Mouse (Mus musculus) lung, postnatal 0 days (tissue): ENCODE measurements around the gene Nos1.
"Not testable (repeated sequence)": the region's sequence is repeated elsewhere in the genome, so short reads cannot be mapped to it uniquely, and the experiment has no call there.

Experiments used
- CTCF ChIP-seq: IDR thresholded peaks from 2 replicates; pipeline ENCODE4 v1.5.1; 2016; ENCODE audit warnings: antibody characterized with exemption, mild to moderate bottlenecking
- EP300 ChIP-seq: IDR thresholded peaks from 2 replicates; pipeline ENCODE4 v1.6.1; 2016; ENCODE audit warnings: antibody characterized with exemption, mild to moderate bottlenecking, control low read depth

DNA sequence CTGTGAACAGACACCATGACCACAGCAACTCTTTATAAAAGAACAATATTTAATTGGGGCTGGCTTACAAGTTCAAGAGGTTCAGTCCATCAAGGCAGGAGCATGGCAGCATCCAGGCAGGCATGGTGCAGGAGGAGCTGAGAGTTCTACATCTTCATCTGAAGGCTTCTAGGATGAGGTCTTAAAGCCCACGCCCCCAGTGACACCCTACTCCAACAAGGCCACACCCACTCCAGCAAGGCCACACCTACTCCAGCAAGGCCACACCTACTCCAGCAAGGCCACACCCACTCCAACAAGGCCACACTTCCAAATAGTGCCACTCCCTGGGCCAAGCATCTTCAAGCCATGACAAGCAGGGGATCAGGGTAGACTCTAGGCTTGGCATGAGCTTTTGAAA is 101.6 kb downstream of the Nos1 start:
- TF ChIP-seq EP300, CTCF: not testable (repeated sequence)
